Comparison of ENCODE assay signal across 34 mouse cellular contexts in genomic region chr3:98254059-98254458, GRCm38 (mm10). TPM values are rescaled to one million over a fixed set of nuclear protein-coding genes. Genes with fewer than 3 reads are reported as not detected.
DNase-seq lines count a peak whose midpoint lies in the region; ATAC-seq and TF ChIP-seq lines count a peak whose summit lies in the region.
"Had no signal": no experiment of that assay in that cellular context is flagged by ENCODE, and none has a peak within 500 bp of the region (broad histone marks: within the 10 kb centered on the region; RNA-seq: fewer than 3 reads in every experiment).

No protein-coding gene starts in this region.

- DNase-seq in liver, adult 2 months (ENCODE audit: extremely low read depth, low read depth, low spot score) = no peak
- DNase-seq in liver = no peak
- DNase-seq in ZHBTc4 (ENCODE audit: low read depth, low spot score) = peak; percentile 7
- no peak for DNase-seq in liver, embryonic 11.5 days (ENCODE audit: low spot score)
- no peak for DNase-seq in T-cell, adult 2 months (ENCODE audit: low spot score)
- no peak for DNase-seq in natural killer cell, adult 2 months (ENCODE audit: low spot score in 2 of 2)
- no peak for DNase-seq in adipocyte (ENCODE audit: low spot score)
- DNase-seq: adrenal gland, adult 2 months; cerebellum, adult 11-12 months; embryo, embryonic 11 days; gastrocnemius, adult 2 months; kidney, adult 18-20 months; kidney, postnatal 10 days; layer of hippocampus, postnatal 36 days; thymus, adult 18-20 months had no signal

- no peak overlapping the region for H3K4me2 ChIP-seq in liver, embryonic 11.5 days
- H3K4me2 ChIP-seq: embryonic facial prominence, embryonic 13.5 days; forebrain, embryonic 13.5 days; heart, embryonic 11.5 days; limb, embryonic 12.5 days; liver, embryonic 15.5 days; midbrain, embryonic 12.5 days; stomach, embryonic 15.5 days had no signal

- no peaks in the 10 kb centered on the region; the same call in 1 of the 2 replicates for H3K79me2 ChIP-seq in liver, adult 2 months (ENCODE audit: control insufficient read depth, insufficient read depth, low read length)

- H3K36me3 ChIP-seq in liver, adult 2 months (ENCODE audit: control insufficient read depth, insufficient read depth, low read length) = no peaks in the 10 kb centered on the region
- no peaks in the 10 kb centered on the region for H3K36me3 ChIP-seq in liver, embryonic 11.5 days (ENCODE audit: control insufficient read depth, insufficient read depth, low read length)
- H3K36me3 ChIP-seq: embryonic facial prominence, embryonic 13.5 days; hindbrain, embryonic 10.5 days; limb, embryonic 12.5 days; liver, embryonic 15.5 days; midbrain, embryonic 12.5 days; stomach, embryonic 15.5 days had no signal

- H3K9ac ChIP-seq in liver, adult 2 months (ENCODE audit: low read depth, low read length) = no peak overlapping the region
- H3K9ac ChIP-seq in liver, embryonic 11.5 days (ENCODE audit: low read depth, low read length) = no peak overlapping the region
- H3K9ac ChIP-seq: embryonic facial prominence, embryonic 13.5 days; forebrain, embryonic 13.5 days; limb, embryonic 12.5 days; liver, embryonic 15.5 days; midbrain, embryonic 12.5 days; stomach, embryonic 15.5 days had no signal

- no peak for TF ChIP-seq CTCF in liver, adult 2 months (IDR thresholded peaks at IDR 0.05; ENCODE audit: low read depth, low read length)

- no peak for TF ChIP-seq POLR2A in liver, adult 2 months (IDR thresholded peaks at IDR 0.05; ENCODE audit: extremely low read depth, insufficient read depth, low read length)

- H3K4me3 ChIP-seq in liver, adult 2 months (ENCODE audit: insufficient read depth, low read depth, low read length) = no peak overlapping the region
- H3K4me3 ChIP-seq in liver, embryonic 11.5 days (ENCODE audit: low read depth, low read length) = no peak overlapping the region
- H3K4me3 ChIP-seq: embryonic facial prominence, embryonic 13.5 days; erythroblast, embryonic 14.5 days; forebrain, embryonic 13.5 days; gastrocnemius, adult 2 months; hindbrain, embryonic 10.5 days; layer of hippocampus, adult 2 months; limb, embryonic 12.5 days; liver, embryonic 15.5 days; midbrain, embryonic 12.5 days; stomach, embryonic 15.5 days had no signal

- WGBS in liver, adult 2 months = 71% methylated on average over 3 of the region's 3 CpGs
- WGBS in liver, embryonic 11.5 days = 79% methylated on average over 2 of the region's 3 CpGs

- H3K4me1 ChIP-seq in liver, adult 2 months (ENCODE audit: control insufficient read depth, insufficient read depth, low read length) = peaks cover 14% of the 10 kb centered on the region
- no peaks in the 10 kb centered on the region for H3K4me1 ChIP-seq in liver, embryonic 11.5 days (replicated peaks; ENCODE audit: control insufficient read depth, insufficient read depth, low read length)
- H3K4me1 ChIP-seq: forebrain, embryonic 13.5 days; hindbrain, embryonic 10.5 days; limb, embryonic 12.5 days; liver, embryonic 15.5 days; midbrain, embryonic 12.5 days; stomach, embryonic 15.5 days had no signal

- ATAC-seq in liver, embryonic 11.5 days (replicated peaks; ENCODE audit: low FRiP score) = peak; percentile 65; the same call in 1 of the 2 replicates
- ATAC-seq: forebrain, embryonic 13.5 days; hindbrain, postnatal 0 days; lung, postnatal 0 days had no signal

- H3K27me3 ChIP-seq in liver, adult 2 months (ENCODE audit: control insufficient read depth, insufficient read depth, low read length) = no peaks in the 10 kb centered on the region
- no peaks in the 10 kb centered on the region for H3K27me3 ChIP-seq in liver, embryonic 11.5 days (replicated peaks; ENCODE audit: control insufficient read depth, insufficient read depth, low read length)
- H3K27me3 ChIP-seq: embryonic facial prominence, embryonic 13.5 days; forebrain, embryonic 13.5 days; limb, embryonic 12.5 days; liver, embryonic 15.5 days; midbrain, embryonic 12.5 days; stomach, embryonic 15.5 days had no signal

- peaks cover 3% of the 10 kb centered on the region; the same call in 1 of the 2 replicates for H3K9me3 ChIP-seq in liver, embryonic 11.5 days (ENCODE audit: control insufficient read depth, low read length)
- H3K9me3 ChIP-seq: embryonic facial prominence, embryonic 13.5 days; forebrain, embryonic 13.5 days; liver, embryonic 15.5 days; midbrain, embryonic 12.5 days; stomach, embryonic 15.5 days had no signal

- H3K27ac ChIP-seq in liver, adult 2 months (replicated peaks; ENCODE audit: insufficient read depth, low read depth, low read length) = peak overlapping the region; percentile 91
- H3K27ac ChIP-seq in liver, embryonic 11.5 days (ENCODE audit: low read depth, low read length) = no peak overlapping the region
- H3K27ac ChIP-seq: forebrain, embryonic 13.5 days; gastrocnemius, adult 2 months; hindbrain, embryonic 10.5 days; hindbrain, postnatal 0 days; limb, embryonic 12.5 days; liver, embryonic 15.5 days; midbrain, embryonic 12.5 days had no signal

RNA-seq across cellular contexts. Expression of gene Hmgcs2, which starts 26.2 kb away (rescaled TPM):
- 687 and 765 TPM in 2 replicates for total RNA-seq in liver, adult 2 months (2014; rRNA removed)
- 1,077 and 1,098 TPM in 2 replicates for polyA plus RNA-seq in liver, adult 2 months (2012; rRNA removed)
- polyA plus RNA-seq in liver, embryonic 11.5 days (2014; fragmentation: Nextera tagmentation; extraction: Ambion mirVana) = 29.9 and 32.9 TPM in 2 replicates
- total RNA-seq: neutrophil, adult 5-6 weeks had no signal

RNA-seq across cellular contexts. Expression of gene Reg4, which starts 32.1 kb away (rescaled TPM):
- total RNA-seq in liver, adult 2 months (2014; rRNA removed) = 0.37 TPM in 1 of 2 replicates, not detected in the other
- not detected in 2 replicates for polyA plus RNA-seq in liver, adult 2 months (2012; rRNA removed)
- 0.16 TPM in 1 of 2 replicates, not detected in the other for polyA plus RNA-seq in liver, embryonic 11.5 days (2014; fragmentation: Nextera tagmentation; extraction: Ambion mirVana)
- total RNA-seq: adrenal gland, adult 2 months; adrenal gland, postnatal 4 days; gastrocnemius, adult 2 months; gastrocnemius, postnatal 4 days; heart, postnatal 10 days; hindbrain, postnatal 0 days; layer of hippocampus, adult 2 months; layer of hippocampus, postnatal 36 days; left cerebral cortex, postnatal 14 days; neutrophil, adult 5-6 weeks had no signal
- polyA plus RNA-seq: adrenal gland, adult 2 months; C2C12; embryonic facial prominence, embryonic 13.5 days; erythroblast, embryonic 14.5 days; forebrain, embryonic 13.5 days; frontal cortex, adult 2 months; heart, embryonic 11.5 days; hindbrain, embryonic 10.5 days; limb, embryonic 12.5 days; liver, embryonic 15.5 days; lung, postnatal 0 days; midbrain, embryonic 12.5 days had no signal

Comparison
In these comparisons a context has a peak if more than half of its experiments do, and no peak if none do; other contexts are left out.
1. RNA of gene Hmgcs2, which starts 26.2 kb away (polyA plus RNA-seq): 1,077 to 1,098 TPM in liver, adult 2 months; 29.9 to 32.9 TPM in liver, embryonic 11.5 days; every median in the first group is over 10 times any median in the second.